Mouse (Mus musculus) fat pad, adult 2 months (tissue): ENCODE results near the gene Tmem121b.

Experiments
- DNase-seq: peaks from one replicate; pipeline ENCODE4 v3.0.0-alpha.2; 2011; ENCODE audit warnings: low read depth, low spot score; ENCODE audit errors: extremely low read depth

Gene Tmem121b

DNA sequence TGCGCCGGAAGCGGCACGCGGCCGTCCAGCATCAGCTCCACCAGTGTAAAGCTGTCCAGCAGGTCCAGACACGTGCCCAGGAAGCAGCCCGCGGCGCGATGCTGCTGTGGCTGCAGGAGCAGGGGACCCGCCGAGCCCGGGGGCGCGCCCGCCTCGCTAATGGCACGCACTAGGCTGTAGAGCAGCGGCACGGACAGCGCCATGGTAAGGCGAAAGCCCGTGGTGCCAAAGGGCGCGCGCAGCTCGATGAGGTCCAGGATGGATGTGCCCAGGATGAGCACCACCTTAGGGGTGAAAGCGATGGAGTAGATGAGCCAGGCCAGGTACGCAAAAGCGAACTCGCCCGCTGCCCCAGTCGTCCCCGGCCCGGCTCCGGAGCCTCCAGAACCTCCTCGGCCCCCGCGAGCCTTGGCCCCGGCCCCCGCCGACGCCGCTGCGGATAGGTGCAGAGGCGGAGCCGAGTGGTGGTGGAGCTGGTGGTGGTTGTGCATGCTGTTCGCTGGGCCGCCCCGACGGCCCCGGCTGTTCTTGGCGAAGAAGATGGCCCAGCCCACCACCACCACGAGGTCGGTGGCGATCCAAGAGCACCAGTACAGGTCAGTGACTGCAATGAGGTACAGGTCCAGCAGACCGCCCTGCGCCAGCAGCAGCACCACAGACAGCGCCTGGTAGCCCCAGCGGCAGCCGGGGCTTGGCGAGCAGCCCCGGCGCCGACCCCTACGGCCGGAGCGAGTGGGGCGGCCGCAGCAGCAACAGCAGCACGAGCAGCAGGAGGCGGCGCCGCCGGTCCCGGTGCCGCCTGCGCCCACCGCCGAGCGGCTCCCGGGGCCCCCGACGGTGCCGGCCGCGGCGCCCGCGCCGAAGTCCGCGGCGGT, 871 bp downstream of the Tmem121b start:
- DNase-seq: no peak

DNA sequence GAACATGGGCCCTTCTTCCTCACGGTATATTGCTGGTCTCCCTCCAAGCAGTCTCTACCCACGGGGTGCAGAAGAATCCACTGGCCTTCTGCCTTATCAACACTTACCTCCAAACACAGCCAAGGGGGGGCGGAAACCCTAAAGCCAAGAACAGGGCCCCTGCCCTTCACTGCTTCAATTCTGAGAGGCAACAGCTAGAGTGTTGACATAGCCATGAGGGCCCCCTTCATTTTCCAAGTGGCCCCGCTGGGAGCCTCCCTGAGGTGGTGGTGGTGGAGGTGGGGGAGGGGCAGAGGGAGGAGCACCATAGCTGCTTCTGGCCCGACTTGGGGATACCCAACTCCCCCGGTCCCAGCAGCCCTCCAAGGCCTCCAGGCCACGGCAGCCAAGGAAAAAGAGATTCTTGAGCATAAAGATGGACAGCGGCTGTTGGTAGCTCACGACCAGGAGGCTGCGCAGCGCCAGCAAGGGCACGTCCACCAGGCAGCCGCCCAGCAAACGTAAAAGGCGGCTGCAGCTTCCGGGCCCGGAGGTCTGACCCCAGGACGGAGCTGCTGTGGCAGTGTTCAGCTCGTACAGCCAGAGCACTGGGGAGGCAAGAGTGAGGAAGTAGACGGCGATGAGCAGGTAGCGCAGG, 1.6 kb downstream of the Tmem121b start:
- DNase-seq: no peak

DNA sequence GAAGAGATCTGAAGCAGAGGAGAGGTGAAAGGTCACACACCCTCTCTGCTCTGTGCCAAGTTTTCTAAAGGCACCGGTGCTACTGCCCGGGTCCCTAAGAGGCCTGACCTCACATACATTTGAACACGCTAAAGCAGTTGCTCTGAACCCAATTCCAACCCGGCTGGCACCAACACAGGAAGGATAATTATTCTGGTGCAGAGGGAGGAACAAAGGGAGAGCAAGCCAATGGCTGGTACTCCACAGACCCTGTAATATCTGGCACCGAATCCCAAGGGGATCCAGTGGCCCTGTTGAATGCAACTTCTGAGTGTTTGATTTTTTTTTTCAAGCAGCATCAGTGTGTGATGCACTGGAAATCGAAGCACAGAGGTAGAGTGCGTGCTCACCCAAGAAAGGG, 2.5 kb downstream of the Tmem121b start:
- DNase-seq: no peak

DNA sequence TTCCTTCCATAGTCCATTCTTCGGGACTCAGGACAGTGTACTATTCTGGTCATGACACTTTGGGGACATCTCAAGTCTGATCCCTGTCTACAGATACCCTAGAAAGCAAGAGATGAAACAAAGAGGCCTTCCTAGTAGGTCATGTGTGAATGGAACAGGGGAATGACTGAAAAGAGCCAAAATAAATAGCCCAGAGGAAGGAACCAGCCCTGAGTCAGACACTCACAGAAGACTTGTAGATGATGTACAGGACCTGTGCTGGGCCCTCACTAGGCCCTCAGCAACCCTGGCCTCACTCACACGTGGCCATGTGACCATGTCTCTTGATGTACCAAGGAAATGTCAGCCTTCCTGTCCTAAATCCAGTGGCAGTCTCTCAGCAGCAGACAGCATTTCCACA, 4.1 kb downstream of the Tmem121b start:
- no peak for DNase-seq

DNA sequence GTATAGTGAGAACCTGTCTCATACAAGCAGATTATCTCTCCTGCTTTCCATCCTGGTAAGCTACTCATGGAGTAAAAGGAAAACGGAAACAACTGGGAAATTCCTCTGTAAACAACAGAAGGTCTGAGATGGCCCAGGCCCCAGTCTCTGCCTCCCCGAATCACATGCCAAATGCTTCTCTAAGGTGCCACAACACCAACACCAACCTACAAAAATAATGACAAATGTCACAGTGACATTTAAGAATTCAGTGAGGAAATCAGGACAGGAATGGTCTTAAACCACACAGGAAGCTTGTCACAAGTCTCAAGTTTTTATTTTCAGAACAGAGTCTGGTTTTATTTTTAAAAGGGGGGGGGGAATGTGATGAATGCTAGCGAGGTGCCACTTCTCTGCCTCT, 5.0 kb downstream of the Tmem121b start:
- no peak for DNase-seq

DNA sequence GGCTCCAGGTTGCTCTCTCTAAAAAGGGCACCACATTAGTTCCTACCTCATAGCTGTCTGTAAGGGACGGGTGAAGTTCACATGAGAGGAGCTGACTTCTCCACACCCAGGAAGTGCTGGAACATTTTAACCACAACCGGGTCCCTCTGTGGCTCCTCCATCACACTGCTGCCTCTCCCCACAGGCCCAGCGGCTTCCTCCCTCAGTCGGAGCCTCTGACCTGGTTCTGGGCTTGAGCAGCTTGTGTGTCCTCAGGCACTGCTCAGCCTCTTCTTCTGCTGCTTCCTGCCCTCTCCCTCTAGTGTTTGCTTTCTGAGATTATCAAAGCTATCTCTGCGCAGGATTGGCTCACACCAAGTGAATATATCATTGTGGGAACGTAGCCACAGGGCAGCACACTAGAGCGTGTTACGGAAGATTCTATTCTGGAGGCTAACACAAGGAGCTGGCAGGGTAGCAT, 7.5 kb downstream of the Tmem121b start:
- DNase-seq: no peak

DNA sequence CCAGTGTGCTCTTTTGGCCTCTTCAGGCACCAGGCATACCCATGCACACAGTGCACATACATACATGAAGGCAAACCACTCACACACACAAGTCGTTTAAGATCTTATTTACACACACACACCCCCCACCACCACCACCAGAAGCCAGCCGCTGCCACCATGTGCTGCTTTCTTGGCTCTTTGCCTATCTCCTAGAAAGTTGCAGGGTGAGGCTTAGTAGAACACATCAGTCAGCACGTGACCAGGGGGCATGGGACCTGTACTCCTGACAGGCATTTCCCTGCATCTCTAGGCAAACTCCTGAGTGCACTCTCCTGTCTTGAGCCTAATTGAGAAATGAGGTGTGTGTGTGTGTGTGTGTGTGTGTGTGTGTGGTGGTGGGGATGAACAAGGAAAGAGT, 8.6 kb downstream of the Tmem121b start:
- no peak for DNase-seq

DNA sequence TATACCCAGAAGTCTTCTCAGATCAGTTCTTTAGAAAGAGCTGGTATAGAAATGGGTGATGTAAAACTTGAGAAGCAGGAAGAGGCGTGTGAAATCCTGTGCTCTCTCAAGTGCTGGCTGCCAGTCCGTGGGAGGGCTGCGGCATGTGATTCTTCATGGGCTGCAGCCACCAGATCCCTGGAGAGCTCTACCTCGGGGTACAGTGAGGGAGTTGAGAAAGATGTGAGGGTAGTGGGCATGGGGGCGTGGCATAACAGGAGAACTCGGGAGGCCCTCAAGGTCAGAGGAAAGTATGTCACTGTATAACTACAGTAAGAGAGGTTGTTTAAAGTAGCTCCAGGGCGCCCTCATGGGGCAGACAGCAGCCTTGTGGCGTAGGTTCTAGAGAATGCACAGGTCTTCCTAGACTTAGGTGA, 10.4 kb downstream of the Tmem121b start:
- no peak for DNase-seq

DNA sequence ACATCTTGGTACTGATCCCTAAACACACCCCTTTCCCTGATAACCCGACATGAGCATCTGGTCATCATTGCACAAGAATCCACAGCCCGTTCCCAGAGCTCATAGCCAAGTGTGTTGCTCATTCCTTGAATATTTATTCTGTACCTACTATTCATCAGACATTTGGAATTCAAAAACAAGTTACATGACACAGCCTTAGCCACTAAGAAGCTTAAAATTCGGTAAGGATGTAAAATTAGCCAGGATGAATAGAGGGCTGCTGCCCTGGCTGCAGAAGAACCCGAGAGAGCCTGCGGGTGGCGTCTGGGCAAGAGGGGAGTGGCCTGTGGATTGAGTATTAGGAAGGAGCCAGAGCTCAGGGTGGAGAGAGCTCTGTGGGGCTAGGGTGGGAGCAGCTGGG, 10.9 kb downstream of the Tmem121b start:
- DNase-seq: no peak

DNA sequence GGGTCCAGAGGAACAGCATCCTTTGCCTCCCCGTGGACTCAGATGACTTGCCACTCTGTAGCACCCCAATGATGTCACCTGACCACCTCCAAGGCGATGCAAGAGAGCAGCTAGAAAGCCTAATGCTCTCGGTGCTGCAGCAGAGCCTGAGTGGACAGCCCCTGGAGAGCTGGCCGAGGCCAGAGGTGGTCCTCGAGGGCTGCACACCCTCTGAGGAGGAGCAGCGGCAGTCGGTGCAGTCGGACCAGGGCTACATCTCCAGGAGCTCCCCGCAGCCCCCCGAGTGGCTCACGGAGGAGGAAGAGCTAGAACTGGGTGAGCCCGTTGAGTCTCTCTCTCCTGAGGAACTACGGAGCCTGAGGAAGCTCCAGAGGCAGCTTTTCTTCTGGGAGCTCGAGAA, 11.6 kb downstream of the Tmem121b start:
- no peak for DNase-seq

DNA sequence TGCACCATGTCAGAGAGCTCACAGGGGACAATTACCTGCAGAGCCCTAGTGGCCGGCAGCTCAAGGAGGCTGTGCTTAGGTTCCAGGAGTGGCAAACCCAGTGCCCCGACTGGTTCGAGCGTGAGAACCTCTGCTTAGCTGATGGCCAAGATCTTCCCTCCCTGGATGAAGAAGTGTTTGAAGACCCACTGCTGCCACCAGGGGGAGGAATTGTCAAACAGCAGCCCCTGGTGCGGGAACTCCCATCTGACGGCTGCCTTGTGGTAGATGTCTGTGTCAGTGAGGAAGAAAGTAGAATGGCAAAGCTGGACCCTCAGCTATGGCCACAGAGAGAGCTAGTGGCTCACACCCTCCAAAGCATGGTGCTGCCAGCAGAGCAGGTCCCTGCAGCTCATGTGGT, 12.1 kb downstream of the Tmem121b start:
- DNase-seq: no peak

DNA sequence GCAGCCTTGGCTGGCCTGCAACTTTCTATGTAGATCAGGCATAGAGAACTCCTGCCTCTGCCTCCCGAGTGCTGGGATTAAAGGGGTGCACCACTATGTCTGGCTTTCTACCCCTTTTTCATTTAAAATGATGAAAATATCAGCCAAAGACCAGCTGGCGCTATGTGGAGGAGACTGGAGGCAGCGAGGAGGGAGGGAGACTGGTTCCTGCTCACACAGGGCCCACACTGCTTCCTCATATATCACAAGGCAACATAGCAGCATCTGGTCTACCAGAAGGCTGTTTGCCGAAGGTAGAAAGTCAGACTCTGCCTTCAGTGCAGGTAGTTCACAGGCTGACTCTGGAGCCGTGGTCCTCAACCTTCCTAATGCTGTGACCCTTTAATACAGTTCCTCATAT, 13.2 kb downstream of the Tmem121b start:
- DNase-seq: no peak

DNA sequence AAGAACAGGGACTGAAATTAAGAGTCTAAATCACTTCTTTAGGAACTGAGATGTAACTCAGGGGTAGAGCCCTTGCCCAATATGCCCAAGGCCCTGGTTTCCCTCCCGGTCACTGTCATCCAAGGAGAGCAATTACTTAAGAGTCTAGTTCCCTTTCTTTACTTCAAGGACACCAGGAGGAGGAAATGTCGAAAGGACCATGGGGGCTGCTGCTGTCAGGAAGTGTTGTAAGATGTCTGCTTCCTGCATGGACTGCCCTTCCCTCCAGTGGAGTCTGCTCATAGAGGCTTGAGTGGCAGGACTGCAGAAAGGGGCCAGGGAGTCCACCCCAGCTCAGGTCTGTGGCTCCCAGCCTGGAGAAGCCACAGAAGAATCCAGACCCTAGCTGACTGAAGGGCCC, 14.3 kb downstream of the Tmem121b start:
- DNase-seq: no peak

DNA sequence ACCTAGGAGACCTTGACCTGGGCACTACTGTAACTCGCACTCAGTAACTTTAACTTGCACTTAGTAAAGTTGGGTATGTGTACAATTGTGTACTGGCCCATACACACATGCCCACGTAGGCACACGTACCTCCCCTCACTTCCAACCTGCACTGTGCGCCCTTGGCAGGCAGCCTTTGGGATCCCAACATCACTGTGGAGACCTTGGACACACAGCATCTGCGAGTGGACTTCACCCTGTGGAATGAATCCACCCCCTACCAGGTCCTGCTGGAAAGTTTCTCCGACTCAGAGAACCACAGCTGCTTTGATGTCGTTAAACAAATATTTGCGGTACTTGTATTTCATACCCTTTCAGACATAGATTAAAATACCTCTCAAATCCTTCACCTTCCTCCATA, 18.3 kb downstream of the Tmem121b start:
- DNase-seq: no peak

DNA sequence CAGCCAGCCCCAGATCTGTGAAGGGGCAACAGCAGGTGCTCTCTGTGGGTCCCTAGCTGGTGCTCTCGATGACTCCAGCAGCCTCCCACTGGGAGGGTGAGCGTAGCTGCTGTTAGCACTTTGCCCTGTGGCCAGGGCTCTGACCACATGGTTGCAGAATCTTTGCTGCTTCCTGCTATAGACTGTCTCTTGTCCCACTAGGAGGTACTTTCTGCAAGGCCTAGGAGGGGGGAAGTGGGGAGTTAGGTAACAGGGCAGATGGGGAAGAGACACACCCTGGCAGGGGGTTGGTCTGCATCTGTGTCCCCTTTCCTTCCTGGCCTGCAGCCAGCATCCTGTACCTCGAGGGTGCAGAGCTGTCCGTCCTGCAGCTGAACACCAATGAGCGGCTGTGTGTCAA, 20.2 kb downstream of the Tmem121b start:
- no peak for DNase-seq

DNA sequence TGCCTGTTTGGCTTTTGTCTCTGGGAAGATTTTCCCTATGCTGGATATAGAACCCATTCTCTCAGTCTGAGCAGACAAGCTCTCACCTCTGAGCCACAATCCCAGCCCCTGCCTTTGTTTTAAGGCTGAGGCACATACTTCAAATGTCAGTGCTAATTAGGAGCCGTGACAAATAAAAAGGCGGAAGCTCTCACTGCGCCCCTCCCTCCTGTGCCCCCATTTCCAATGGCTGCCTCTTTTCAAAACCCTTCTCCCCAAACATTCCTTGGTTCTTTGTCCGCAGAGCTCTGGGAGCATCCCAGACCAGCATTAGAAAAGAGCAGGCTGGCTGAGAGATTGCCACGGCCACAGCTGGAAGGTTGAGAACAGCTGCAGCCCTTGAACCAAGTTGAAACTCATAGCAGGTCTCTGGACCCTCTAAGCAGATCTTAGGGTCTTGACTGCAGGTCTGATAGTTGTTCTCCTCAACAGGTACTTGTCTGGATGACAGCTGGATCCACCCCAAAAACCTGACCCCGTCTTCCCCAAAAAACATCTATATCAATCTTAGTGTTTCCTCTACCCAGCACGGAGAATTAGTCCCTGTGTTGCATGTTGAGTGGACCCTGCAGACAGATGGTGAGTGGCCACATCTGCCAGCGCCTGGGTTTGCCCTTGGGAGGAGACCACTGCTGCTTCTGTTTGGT, 21.0 kb downstream of the Tmem121b start:
- DNase-seq: no peak

DNA sequence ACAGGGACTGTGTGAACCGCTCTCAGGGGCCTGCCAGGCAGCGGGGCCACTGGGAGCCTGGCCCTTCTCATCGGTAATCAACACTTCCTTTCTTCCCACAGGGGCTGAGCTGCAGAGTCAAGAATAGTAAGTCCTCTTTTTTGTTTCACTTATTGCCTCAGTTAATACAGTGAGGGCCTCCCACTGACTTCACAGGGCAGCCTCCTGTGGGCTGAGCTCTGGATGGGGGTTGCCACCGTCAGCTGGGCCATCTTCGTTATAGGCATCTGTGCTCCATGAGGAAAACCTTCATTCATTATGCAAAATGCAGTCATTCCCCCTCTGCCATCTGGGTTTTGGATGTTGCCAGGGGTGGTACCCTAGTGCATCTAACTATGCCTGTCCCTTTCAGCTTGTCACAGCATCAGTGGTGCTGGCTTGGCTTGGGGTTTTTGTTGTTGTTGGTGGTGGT, 21.6 kb downstream of the Tmem121b start:
- DNase-seq: no peak

DNA sequence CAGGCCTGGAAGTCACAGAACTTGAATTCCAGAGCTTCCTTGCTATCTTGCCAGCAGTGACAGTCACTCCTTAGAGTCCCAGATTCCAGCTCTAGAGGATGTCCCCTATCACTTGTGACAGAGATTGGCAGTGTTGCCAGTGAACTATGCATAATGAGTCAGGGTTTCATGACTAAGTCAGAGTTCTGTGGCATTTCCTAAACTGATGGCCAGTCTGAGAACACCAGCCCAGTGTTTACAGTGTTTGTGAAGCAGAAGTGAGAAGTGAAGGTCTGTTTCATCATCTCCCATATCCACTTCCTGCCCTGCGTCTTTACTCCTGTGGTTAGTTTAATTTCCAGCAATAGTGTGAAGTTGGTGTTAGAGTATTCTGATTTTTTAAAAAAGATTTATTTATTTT, 22.9 kb downstream of the Tmem121b start:
- DNase-seq: no peak

DNA sequence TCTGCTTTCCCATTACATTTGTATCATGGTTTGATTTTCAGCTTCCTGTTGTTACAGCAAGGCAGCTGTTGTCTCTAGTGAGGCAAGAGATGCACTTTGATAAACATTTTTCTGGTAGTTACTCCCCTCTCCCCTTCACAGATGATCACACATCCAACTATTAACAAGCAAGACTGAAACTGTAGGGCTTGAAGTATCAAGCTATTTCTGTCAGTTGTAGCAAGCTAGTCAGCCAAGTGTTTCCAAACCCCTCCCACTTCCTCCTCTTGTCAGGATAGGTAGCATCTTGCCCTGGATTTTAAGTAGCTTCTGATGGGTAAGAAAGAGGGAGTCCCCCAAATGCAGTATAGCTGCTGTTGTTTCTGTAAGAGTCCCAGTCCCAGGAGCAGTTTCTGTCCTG, 23.8 kb downstream of the Tmem121b start:
- no peak for DNase-seq

DNA sequence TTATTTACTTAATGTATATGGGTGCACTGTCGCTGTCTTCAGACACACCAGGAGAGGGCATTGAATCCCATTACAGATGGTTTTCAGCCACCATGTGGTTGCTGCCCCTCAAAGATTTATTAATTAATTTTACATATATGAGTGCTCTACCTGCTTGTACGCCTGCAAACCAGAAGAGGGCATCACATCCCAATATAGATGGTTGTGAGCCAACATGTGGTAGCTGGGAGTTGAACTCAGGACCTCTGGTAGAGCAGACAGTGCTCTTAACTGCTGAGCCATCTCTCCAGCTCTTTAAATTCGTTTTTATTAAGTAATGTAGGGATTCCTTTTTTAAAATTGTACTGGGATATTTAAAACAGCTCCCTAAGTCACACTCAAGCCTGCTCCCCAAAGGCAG, 24.3 kb downstream of the Tmem121b start:
- DNase-seq: no peak

DNA sequence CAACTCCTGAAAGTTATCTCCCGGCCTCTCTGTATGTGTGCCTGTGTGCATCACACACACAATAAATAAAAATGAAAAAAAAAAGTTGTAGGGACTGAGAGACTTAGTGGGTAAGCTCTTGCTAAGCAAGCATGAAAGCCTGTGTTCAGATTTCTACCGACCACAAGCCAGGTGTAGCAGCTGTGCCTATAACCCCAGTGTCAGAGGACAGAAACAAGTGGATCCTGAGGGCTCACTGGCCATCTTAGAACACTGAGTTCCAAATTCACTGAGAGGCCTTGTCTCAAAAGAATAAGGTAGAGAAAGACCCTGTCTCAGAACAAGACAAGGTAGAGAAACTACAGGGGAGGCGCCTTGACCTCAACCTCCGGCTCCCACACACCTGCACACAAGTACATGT, 25.3 kb downstream of the Tmem121b start:
- no peak for DNase-seq
